ENCODE assay signal across 8 mouse cellular contexts in the genomic region with DNA sequence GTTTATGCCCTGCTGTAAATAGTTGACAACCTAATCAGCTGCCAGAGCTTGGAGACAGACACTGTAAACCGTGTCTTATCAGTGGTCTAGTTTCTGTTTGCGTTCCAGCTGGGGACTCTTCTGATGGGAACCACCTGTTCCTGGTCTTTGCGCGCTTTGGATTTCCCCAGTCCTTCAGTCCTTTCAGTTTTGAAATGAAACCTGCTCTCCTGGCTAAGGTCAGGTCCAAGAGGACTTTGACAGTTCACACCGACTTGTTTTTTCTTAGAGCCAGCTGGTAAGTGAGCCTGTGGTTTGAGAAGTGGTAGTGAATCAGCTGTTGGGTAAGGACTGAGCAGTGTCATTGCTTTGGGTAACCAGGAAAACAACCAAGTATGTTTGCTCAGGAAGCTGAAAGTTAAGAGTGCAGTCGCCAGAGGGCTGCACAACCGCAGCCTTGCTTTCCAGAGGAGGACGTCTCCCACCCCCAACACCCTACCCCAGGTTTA. TPM values are rescaled to one million over a fixed set of nuclear protein-coding genes. Genes with fewer than 3 reads are reported as not detected.
DNase-seq lines count a peak whose midpoint lies in the region; ATAC-seq and TF ChIP-seq lines count a peak whose summit lies in the region.

No protein-coding gene starts in this region.

- peak; percentile 52 for DNase-seq in kidney, postnatal 14 days
- no peak for DNase-seq in right cerebral cortex, postnatal 36 days (ENCODE audit: low spot score in 2 of 2)
- DNase-seq in left cerebral cortex, adult 11 months (ENCODE audit: low spot score), result no peak
- DNase-seq in midbrain, postnatal 0 days (ENCODE audit: low spot score), result no peak
- no peak for DNase-seq in cerebellum, adult 8-10 months

- peak overlapping the region; percentile 19; the same call in 1 of the 2 replicates for H3K9ac ChIP-seq in heart, embryonic 11.5 days (ENCODE audit: low read depth, low read length)
- H3K9ac ChIP-seq in midbrain, postnatal 0 days (replicated peaks; ENCODE audit: low read length, poor library complexity, severe bottlenecking), result no peak overlapping the region

- H3K27ac ChIP-seq in heart, embryonic 11.5 days (ENCODE audit: low read depth, low read length), result peak overlapping the region; percentile 75
- no peak overlapping the region for H3K27ac ChIP-seq in midbrain, postnatal 0 days (ENCODE audit: low read depth, low read length)

- no peaks in the 10 kb centered on the region for H3K9me3 ChIP-seq in heart, embryonic 11.5 days (replicated peaks; ENCODE audit: control insufficient read depth, low read length)
- no peaks in the 10 kb centered on the region for H3K9me3 ChIP-seq in megakaryocyte, embryonic 14.5 days
- no peaks in the 10 kb centered on the region for H3K9me3 ChIP-seq in midbrain, postnatal 0 days (ENCODE audit: low read length)

- H3K4me2 ChIP-seq in heart, embryonic 11.5 days, result peak overlapping the region; percentile 33
- H3K4me2 ChIP-seq in midbrain, postnatal 0 days (ENCODE audit: low read depth, low read length, poor library complexity, severe bottlenecking), result no peak overlapping the region

- WGBS in heart, embryonic 11.5 days (ENCODE audit: insufficient replicate concordance), result 49% methylated on average over 8 of the region's 8 CpGs
- 92% methylated on average over 8 of the region's 8 CpGs for WGBS in midbrain, postnatal 0 days

- H3K36me3 ChIP-seq in heart, embryonic 11.5 days (ENCODE audit: control insufficient read depth, insufficient read depth, low read length), result peaks cover 3% of the 10 kb centered on the region; the same call in 1 of the 2 replicates
- peaks cover 67% of the 10 kb centered on the region for H3K36me3 ChIP-seq in megakaryocyte, embryonic 14.5 days (replicated peaks; ENCODE audit: low read length)
- H3K36me3 ChIP-seq in midbrain, postnatal 0 days (ENCODE audit: insufficient read depth, low read length), result peaks cover 17% of the 10 kb centered on the region

- no peak for TF ChIP-seq CTCF in midbrain, postnatal 0 days (IDR thresholded peaks at IDR 0.05)

- H3K4me1 ChIP-seq in heart, embryonic 11.5 days (ENCODE audit: control insufficient read depth, insufficient read depth, low read length), result 0 out of 2 replicates have a peak, but pooled peaks cover 4% of the 10 kb centered on the region
- peaks cover 75% of the 10 kb centered on the region for H3K4me1 ChIP-seq in megakaryocyte, embryonic 14.5 days
- no peaks in the 10 kb centered on the region for H3K4me1 ChIP-seq in midbrain, postnatal 0 days (ENCODE audit: insufficient read depth, low read length)

- H3K4me3 ChIP-seq in heart, embryonic 11.5 days (ENCODE audit: low read depth, low read length), result no peak overlapping the region
- peak overlapping the region; percentile 88 for H3K4me3 ChIP-seq in megakaryocyte, embryonic 14.5 days (replicated peaks)
- H3K4me3 ChIP-seq in midbrain, postnatal 0 days (ENCODE audit: low read depth, low read length), result no peak overlapping the region

- H3K27me3 ChIP-seq in heart, embryonic 11.5 days (ENCODE audit: control insufficient read depth, insufficient read depth, low read length), result no peaks in the 10 kb centered on the region
- no peaks in the 10 kb centered on the region for H3K27me3 ChIP-seq in megakaryocyte, embryonic 14.5 days (replicated peaks)
- H3K27me3 ChIP-seq in midbrain, postnatal 0 days (ENCODE audit: insufficient read depth, low read length), result no peaks in the 10 kb centered on the region

- peak; percentile 80 for ATAC-seq in activated CD4-positive, CD25-positive, alpha-beta regulatory T cell, adult 4 months
- ATAC-seq in heart, embryonic 11.5 days (replicated peaks; ENCODE audit: insufficient number of reproducible peaks, low FRiP score, low TSS enrichment), result 0 out of 2 replicates have a peak, but pooled peaks have one; percentile 39
- no peak for ATAC-seq in midbrain, postnatal 0 days (ENCODE audit: low FRiP score)

RNA-seq across cellular contexts. Expression of a gene that starts 21.8 kb away (rescaled TPM):
- 10 to 100 TPM; 35.3 to 39.2 TPM for polyA plus RNA-seq in activated CD4-positive, CD25-positive, alpha-beta regulatory T cell, adult 4 months (2017; shearing (Covaris generic))
- 312 and 348 TPM in 2 replicates for polyA plus RNA-seq in heart, embryonic 11.5 days (2014; fragmentation: Nextera tagmentation; extraction: Ambion mirVana)
- 984 and 2,235 TPM in 2 replicates for polyA plus RNA-seq in megakaryocyte, embryonic 14.5 days (2012; ENCODE audit: insufficient read depth, low replicate concordance)
- 51.7 and 72.8 TPM in 2 replicates for total RNA-seq in midbrain, postnatal 0 days (2014; rRNA removed)
- 264 and 292 TPM in 2 replicates for polyA plus RNA-seq in midbrain, postnatal 0 days (2015; fragmentation: Nextera tagmentation; extraction: Ambion mirVana)
